Mouse (Mus musculus) CH12.LX (cell line): ENCODE results near the gene Dazap1. TPM values are rescaled to one million over a fixed set of nuclear protein-coding genes. Genes with fewer than 3 reads are reported as not detected.

Experiments
- DNase-seq: peaks from one replicate; pipeline ENCODE4 v3.0.0-alpha.2; 2013; ENCODE audit errors: extremely low read depth
- H3K27ac ChIP-seq: 2 replicates; pipeline ENCODE4 v1.5.1; 2012; ENCODE audit warnings: low read depth, mild to moderate bottlenecking, control low read depth, moderate library complexity; ENCODE audit not compliant: insufficient read depth
- H3K27me3 ChIP-seq: replicated peaks from 2 replicates; pipeline ENCODE3; 2012; ENCODE audit warnings: inconsistent platforms
- H3K36me3 ChIP-seq, 2 experiments: replicated peaks in 1 of 2; 2 replicates each; pipeline versions ENCODE3 to v1.6.1; 2012; ENCODE audit warnings: inconsistent platforms in 1 of 2, low read length in 1 of 2, mild to moderate bottlenecking in 1 of 2, mixed read lengths in 1 of 2, moderate library complexity in 1 of 2; ENCODE audit not compliant: control insufficient read depth in 1 of 2, insufficient read depth in 1 of 2
- H3K4me1 ChIP-seq, 2 experiments: 2 replicates each; pipeline ENCODE4 v1.6.1; 2012; ENCODE audit warnings: inconsistent platforms in 1 of 2, moderate library complexity in 1 of 2; ENCODE audit not compliant: insufficient read depth in 2 of 2, control insufficient read depth in 1 of 2
- H3K4me2 ChIP-seq: 2 replicates; pipeline ENCODE4 v1.6.1; 2012; ENCODE audit warnings: low read depth, mild to moderate bottlenecking, control low read depth; ENCODE audit not compliant: poor library complexity, insufficient read depth, severe bottlenecking
- H3K4me3 ChIP-seq, 3 experiments: fragments of 150-350 bp in 1 of 3; sonication (generic) in 1 of 3; replicated peaks in 1 of 3; 2 replicates each; pipeline versions ENCODE3 to v1.5.1; 2011 to 2012; ENCODE audit warnings: low read depth in 2 of 3, low read length in 2 of 3, mild to moderate bottlenecking in 2 of 3, moderate library complexity in 2 of 3, control low read depth in 1 of 3, improper control_type of control experiment in 1 of 3, inconsistent platforms in 1 of 3, mixed read lengths in 1 of 3; ENCODE audit not compliant: poor library complexity in 1 of 3
- H3K79me2 ChIP-seq: replicated peaks from 2 replicates; pipeline ENCODE4 v1.6.1; 2012; ENCODE audit warnings: mild to moderate bottlenecking, moderate library complexity; ENCODE audit not compliant: control insufficient read depth, poor library complexity, insufficient read depth, severe bottlenecking; ENCODE audit errors: extremely low read depth
- H3K9ac ChIP-seq: 2 replicates; pipeline ENCODE4 v1.6.1; 2012; ENCODE audit warnings: low read depth, mild to moderate bottlenecking, control low read depth, moderate library complexity; ENCODE audit not compliant: insufficient read depth
- H3K9me3 ChIP-seq: replicated peaks from 2 replicates; pipeline ENCODE3; 2012; ENCODE audit warnings: low read length, inconsistent platforms, mixed read lengths
- BHLHE40 ChIP-seq: IDR thresholded peaks from 2 replicates; pipeline ENCODE4 v1.6.1; 2011; ENCODE audit warnings: mild to moderate bottlenecking, low read depth, low read length, improper control_type of control experiment
- CTCF ChIP-seq, 2 experiments: IDR thresholded peaks in 1 of 2; conservative IDR thresholded peaks in 1 of 2; 2 replicates each; pipeline ENCODE4 v1.5.1; 2011 to 2012; ENCODE audit warnings: low read depth in 2 of 2, low read length in 2 of 2, improper control_type of control experiment in 1 of 2, inconsistent platforms in 1 of 2, mild to moderate bottlenecking in 1 of 2, moderate library complexity in 1 of 2
- E2F4 ChIP-seq: IDR thresholded peaks from 2 replicates; pipeline ENCODE4 v1.6.1; 2011; ENCODE audit warnings: low read depth, low read length, improper control_type of control experiment; ENCODE audit not compliant: insufficient replicate concordance
- ELF1 ChIP-seq: IDR thresholded peaks from 2 replicates; pipeline ENCODE4 v1.6.1; 2014; ENCODE audit warnings: low read depth, mild to moderate bottlenecking, inconsistent platforms, low read length, improper control_type of control experiment
- EP300 ChIP-seq: IDR thresholded peaks from 2 replicates; pipeline ENCODE4 v1.6.1; 2011; ENCODE audit warnings: low read length, improper control_type of control experiment
- ETS1 ChIP-seq: conservative IDR thresholded peaks from 2 replicates; pipeline ENCODE4 v1.6.1; 2012; ENCODE audit warnings: low read depth, mild to moderate bottlenecking, inconsistent platforms, low read length, improper control_type of control experiment, moderate library complexity
- MAFK ChIP-seq: IDR thresholded peaks from 2 replicates; pipeline ENCODE4 v1.6.1; 2011; ENCODE audit warnings: low read length, improper control_type of control experiment; ENCODE audit not compliant: insufficient replicate concordance
- MAX ChIP-seq: IDR thresholded peaks from 2 replicates; pipeline ENCODE4 v1.6.1; 2011; ENCODE audit warnings: low read length, improper control_type of control experiment
- MAZ ChIP-seq: IDR thresholded peaks from 2 replicates; pipeline ENCODE4 v1.6.1; 2012; ENCODE audit warnings: low read depth, mild to moderate bottlenecking, inconsistent platforms, low read length, improper control_type of control experiment, moderate library complexity
- MXI1 ChIP-seq: IDR thresholded peaks from 2 replicates; pipeline ENCODE4 v1.6.1; 2011; ENCODE audit warnings: mild to moderate bottlenecking, low read depth, low read length, improper control_type of control experiment
- RAD21 ChIP-seq: IDR thresholded peaks from 2 replicates; pipeline ENCODE4 v1.6.1; 2011; ENCODE audit warnings: low read depth, mild to moderate bottlenecking, low read length, improper control_type of control experiment, moderate library complexity
- TBP ChIP-seq: conservative IDR thresholded peaks from 2 replicates; pipeline ENCODE4 v1.6.1; 2011; ENCODE audit warnings: low read depth, low read length, improper control_type of control experiment
- TCF12 ChIP-seq: IDR thresholded peaks from 2 replicates; pipeline ENCODE4 v1.6.1; 2014; ENCODE audit warnings: low read depth, mild to moderate bottlenecking, inconsistent platforms, low read length, improper control_type of control experiment
- UBTF ChIP-seq: IDR thresholded peaks from 2 replicates; pipeline ENCODE4 v1.6.1; 2012; ENCODE audit warnings: low read depth, mild to moderate bottlenecking, inconsistent platforms, low read length, improper control_type of control experiment, moderate library complexity
- USF1 ChIP-seq: IDR thresholded peaks from 2 replicates; pipeline ENCODE4 v1.6.1; 2014; ENCODE audit warnings: low read depth, mild to moderate bottlenecking, inconsistent platforms, low read length, improper control_type of control experiment
- ZC3H11A ChIP-seq: IDR thresholded peaks from 2 replicates; pipeline ENCODE4 v1.6.1; 2012; ENCODE audit warnings: low read depth, mild to moderate bottlenecking, inconsistent platforms, low read length, improper control_type of control experiment
- ZMIZ1 ChIP-seq: IDR thresholded peaks from 2 replicates; pipeline ENCODE4 v1.6.1; 2012; ENCODE audit warnings: low read depth, mild to moderate bottlenecking, inconsistent platforms, low read length, improper control_type of control experiment
- ZNF384 ChIP-seq: IDR thresholded peaks from 2 replicates; pipeline ENCODE4 v1.6.1; 2012; ENCODE audit warnings: low read depth, low read length, improper control_type of control experiment, inconsistent platforms
- dilution Hi-C: fragments of 300-500 bp; cut with MboI; formaldehyde crosslinking; loops from 2 replicates; pipeline ENCODE4 v1.14.3; 2020; ENCODE audit warnings: low sequenced_read_pairs; ENCODE audit not compliant: extremely low pct_unique_long_range_greater_than_20kb, extremely low pct_ligation_motif_present
- in situ Hi-C: fragments of 300-500 bp; cut with MboI; formaldehyde crosslinking; loops from 3 replicates; pipeline ENCODE4 v1.14.3; 2019; ENCODE audit warnings: low sequenced_read_pairs, low pct_ligation_motif_present, low pct_unique_long_range_greater_than_20kb, mixed read lengths
- polyA plus RNA-seq: library from polyadenylated mRNA; unstranded; fragments of >175 nt; gene quantifications from 2 replicates; pipeline ENCODE4 v1.2.1, GENCODE M21; 2012; ENCODE audit warnings: low read depth; ENCODE audit not compliant: insufficient read length
- total RNA-seq, 2 experiments: library from RNA; depleted of rRNA; stranded (reverse); fragments of 300-350 nt in 1 of 2; fragments of >200 nt in 1 of 2; gene quantifications; 2 replicates each; pipeline ENCODE4 v1.2.3; 2012 to 2014

Gene Dazap1
- total and polyA plus RNA-seq, 3 experiments: 162 to 236 (median 187) TPM

DNA sequence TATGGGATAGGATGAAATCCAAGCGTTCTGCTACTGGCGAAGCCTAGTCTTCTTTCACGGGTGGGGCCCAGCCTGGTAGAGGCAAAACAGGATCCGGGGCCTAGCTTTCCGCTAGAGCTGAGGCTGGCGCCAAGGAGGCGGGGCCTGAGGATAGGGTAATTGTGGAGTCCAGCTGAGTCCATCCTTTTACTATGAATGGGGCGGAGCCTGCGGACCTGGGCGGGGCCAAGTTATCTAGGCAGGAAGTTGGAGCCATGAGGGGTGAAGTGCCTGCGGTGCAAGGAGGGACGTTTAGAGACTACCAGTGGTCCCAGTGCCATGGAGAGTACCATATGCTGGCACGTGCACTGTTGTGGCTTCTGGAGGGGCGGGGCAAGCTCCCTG, 291 bp downstream of the Dazap1 start (continued):
- no peak for TF ChIP-seq CTCF (conservative IDR thresholded peaks at IDR 0.05 in 1 of 2, IDR thresholded peaks at IDR 0.05 in 1 of 2; ENCODE audit: low read depth in 2 of 2, low read length in 2 of 2)
- 0 out of 2 replicates have a peak, but pooled peaks have one; percentile 34 for TF ChIP-seq E2F4
- TF ChIP-seq ETS1: no peak
- no peak for TF ChIP-seq MAFK
- TF ChIP-seq MAZ: no peak
- no peak for TF ChIP-seq EP300
- peak; percentile 59; the same call in 1 of the 2 replicates for TF ChIP-seq ZMIZ1
- TF ChIP-seq, all 38 proteins: peak for 11

GRCm38 (mm10) chr10:80262169-80262568, 883 bp downstream of the Dazap1 start:
- no peak for DNase-seq
- Histone ChIP-seq H3K9ac (peak overlapping the region; percentile 45; the same call in 1 of the 2 replicates), H3K9me3 (no peaks in the 10 kb centered on the region), H3K79me2 (peaks cover 23% of the 10 kb centered on the region), H3K27ac (no peak overlapping the region), H3K4me2 (peak overlapping the region; percentile 48), H3K27me3 (no peaks in the 10 kb centered on the region), H3K4me1 (peaks cover 7 to 36% of the 10 kb centered on the region in 2 experiments), H3K36me3 (peaks cover 19 to 30% of the 10 kb centered on the region in 2 experiments), H3K4me3 (peak overlapping the region; percentile 40 to 73 (median 68))
- 0 out of 2 replicates have a peak, but pooled peaks have one; percentile 1 for TF ChIP-seq ZNF384
- TF ChIP-seq MAX: no peak; the same call in 1 of the 2 replicates
- dilution Hi-C loops: no loop called here
- in situ Hi-C loops: no loop called here

- H3K36me3 ChIP-seq: peaks cover 19 to 31% of the 10 kb centered on the region in 2 experiments
- dilution Hi-C loops (no loop called here), in situ Hi-C loops (no loop called here)
- H3K9me3 ChIP-seq: no peaks in the 10 kb centered on the region
- no peak for TF ChIP-seq TBP
- TF ChIP-seq MXI1: no peak
- no peak for TF ChIP-seq ELF1
- no peak for TF ChIP-seq EP300
- TF ChIP-seq ZNF384: no peak
- TF ChIP-seq CTCF (conservative IDR thresholded peaks at IDR 0.05 in 1 of 2, IDR thresholded peaks at IDR 0.05 in 1 of 2; ENCODE audit: low read depth in 2 of 2, low read length in 2 of 2): no peak
- no peak for TF ChIP-seq MAZ
- no peak for TF ChIP-seq TCF12
- TF ChIP-seq ZC3H11A: no peak
- no peak for TF ChIP-seq RAD21
- no peak for TF ChIP-seq USF1
- TF ChIP-seq UBTF: no peak
- TF ChIP-seq ETS1: no peak
- TF ChIP-seq BHLHE40: no peak
- H3K27me3 ChIP-seq: no peaks in the 10 kb centered on the region
- H3K79me2 ChIP-seq: peaks cover 30% of the 10 kb centered on the region
- H3K4me2 ChIP-seq: no peak overlapping the region
- H3K4me3 ChIP-seq: no peak overlapping the region
- DNase-seq: no peak
- H3K27ac ChIP-seq: no peak overlapping the region
- no peak overlapping the region for H3K9ac ChIP-seq
- H3K4me1 ChIP-seq: peaks cover 11 to 42% of the 10 kb centered on the region in 2 experiments
Observed at GRCm38 (mm10) chr10:80262776-80263365, 1.6 kb downstream of the Dazap1 start.
